Mouse (Mus musculus) embryonic facial prominence, embryonic 11.5 days (tissue): ENCODE measurements around the gene Klhl23. TPM values are rescaled to one million over a fixed set of nuclear protein-coding genes. Genes with fewer than 3 reads are reported as not detected.

ENCODE experiments used
- ATAC-seq: fragments of 200-750 bp; cut with Nextera tagmentation; replicated peaks from 2 replicates; pipeline ENCODE4 v1.8.0; 2017; ENCODE audit warnings: low read depth; ENCODE audit not compliant: insufficient number of reproducible peaks, low FRiP score, low TSS enrichment
- DNase-seq: peaks from one replicate; pipeline ENCODE4 v3.0.0-alpha.2; 2015; ENCODE audit warnings: low spot score
- H3K27ac ChIP-seq: fragments of 300-500 bp; sonication (generic); replicated peaks from 2 replicates; pipeline ENCODE4 v1.5.1; 2014; ENCODE audit warnings: mild to moderate bottlenecking, low read depth, low read length, control low read depth
- H3K27me3 ChIP-seq: fragments of 300-500 bp; sonication (generic); 2 replicates; pipeline ENCODE4 v1.6.1; 2014; ENCODE audit warnings: mild to moderate bottlenecking, low read length, moderate library complexity, mixed read lengths; ENCODE audit not compliant: control insufficient read depth, insufficient read depth
- H3K36me3 ChIP-seq: fragments of 300-500 bp; sonication (generic); replicated peaks from 2 replicates; pipeline ENCODE4 v1.6.1; 2014; ENCODE audit warnings: low read depth, mild to moderate bottlenecking, low read length, moderate library complexity, mixed read lengths; ENCODE audit not compliant: control insufficient read depth, insufficient read depth
- H3K4me1 ChIP-seq: fragments of 300-500 bp; sonication (generic); 2 replicates; pipeline ENCODE4 v1.6.1; 2014; ENCODE audit warnings: low read length, mixed read lengths; ENCODE audit not compliant: control insufficient read depth, insufficient read depth
- H3K4me2 ChIP-seq: fragments of 300-500 bp; sonication (generic); 2 replicates; pipeline ENCODE4 v1.6.1; 2014; ENCODE audit warnings: low read depth, mild to moderate bottlenecking, control low read depth, low read length, moderate library complexity
- H3K4me3 ChIP-seq: fragments of 300-500 bp; sonication (generic); 2 replicates; pipeline ENCODE4 v1.5.1; 2014; ENCODE audit warnings: low read depth, low read length, control low read depth
- H3K9ac ChIP-seq: fragments of 300-500 bp; sonication (generic); replicated peaks from 2 replicates; pipeline ENCODE4 v1.6.1; 2014; ENCODE audit warnings: mild to moderate bottlenecking, control low read depth, low read length
- H3K9me3 ChIP-seq: fragments of 300-500 bp; sonication (generic); replicated peaks from 2 replicates; pipeline ENCODE4 v1.6.1; 2016; ENCODE audit warnings: mild to moderate bottlenecking, low read length, inconsistent platforms, mixed read lengths; ENCODE audit not compliant: control insufficient read depth
- WGBS: fragments of 180-500 bp; shearing (Covaris S2); extraction: QIAGEN DNeasy Blood & Tissue Kit; methylation state at CpG from one replicate; pipeline ENCODE4 v1.1.7; 2014; 5-methylcytosine and 5-hydroxymethylcytosine counted together
- polyA plus RNA-seq: library from polyadenylated mRNA; unstranded; fragments of >200 nt; fragmentation: Nextera tagmentation; extraction: Ambion mirVana; gene quantifications from 2 replicates; pipeline ENCODE4 v1.2.1, GENCODE M21; 2014

Gene Klhl23
- polyA plus RNA-seq = 30.8 and 32.3 TPM in 2 replicates

GRCm38 (mm10) chr2:69821711-69822110 lies at the start of gene Klhl23:
Gene Klhl23, plus strand, starts transcription at chr2:69821944.
- no peaks in the 10 kb centered on the region; the same call in 1 of the 2 replicates for H3K36me3 ChIP-seq
- peak within 1 kb of the TSS; percentile 87 for H3K4me2 ChIP-seq
- H3K27ac ChIP-seq = peak within 1 kb of the TSS; percentile 89
- WGBS = 23% methylated on average over 8 of the region's 8 CpGs
- no peaks in the 10 kb centered on the region for H3K4me1 ChIP-seq
- DNase-seq (peak; percentile 35), ATAC-seq (no peak)
- no peaks in the 10 kb centered on the region for H3K9me3 ChIP-seq
- no peaks in the 10 kb centered on the region for H3K27me3 ChIP-seq
- H3K9ac ChIP-seq = peak within 1 kb of the TSS; percentile 97
- peak within 1 kb of the TSS; percentile 88 for H3K4me3 ChIP-seq

- ATAC-seq (no peak), DNase-seq (no peak)
- Histone ChIP-seq H3K4me1 (no peaks in the 10 kb centered on the region), H3K27me3 (no peaks in the 10 kb centered on the region), H3K4me3 (no peak overlapping the region), H3K4me2 (no peak overlapping the region), H3K27ac (no peak overlapping the region), H3K9ac (no peak overlapping the region), H3K36me3 (no peaks in the 10 kb centered on the region), H3K9me3 (no peaks in the 10 kb centered on the region)
- 94% methylated on average over 3 of the region's 3 CpGs for WGBS
Measured at GRCm38 (mm10) chr2:69773331-69773730, 48.4 kb upstream of the Klhl23 start.

GRCm38 (mm10) chr2:69777985-69778835 lies 43.5 kb upstream of the Klhl23 start:
- Histone ChIP-seq H3K9ac (no peak overlapping the region), H3K36me3 (no peaks in the 10 kb centered on the region), H3K27ac (no peak overlapping the region), H3K27me3 (no peaks in the 10 kb centered on the region), H3K4me3 (no peak overlapping the region), H3K9me3 (no peaks in the 10 kb centered on the region), H3K4me2 (no peak overlapping the region), H3K4me1 (no peaks in the 10 kb centered on the region)
- DNase-seq = no peak
- WGBS = 74% methylated on average over 7 of the region's 7 CpGs
- no peak for ATAC-seq

- H3K4me3 ChIP-seq = no peak overlapping the region
- no peaks in the 10 kb centered on the region for H3K36me3 ChIP-seq
- no peak overlapping the region for H3K27ac ChIP-seq
- H3K9ac ChIP-seq = no peak overlapping the region
- no peak overlapping the region for H3K4me2 ChIP-seq
- no peak for DNase-seq
- ATAC-seq = no peak
- WGBS = 44% methylated on average over 5 of the region's 5 CpGs
- no peaks in the 10 kb centered on the region for H3K9me3 ChIP-seq
- no peaks in the 10 kb centered on the region for H3K27me3 ChIP-seq
- no peaks in the 10 kb centered on the region for H3K4me1 ChIP-seq
Measured at GRCm38 (mm10) chr2:69778836-69779177, 42.9 kb upstream of the Klhl23 start.

- H3K27ac ChIP-seq = no peak overlapping the region
- H3K4me3 ChIP-seq = peak overlapping the region; percentile 56
- no peaks in the 10 kb centered on the region for H3K9me3 ChIP-seq
- no peaks in the 10 kb centered on the region for H3K4me1 ChIP-seq
- peak; percentile 39; the same call in 1 of the 2 replicates for ATAC-seq
- no peak for DNase-seq
- WGBS = 31% methylated on average over 9 of the region's 9 CpGs
- H3K4me2 ChIP-seq = peak overlapping the region; percentile 63
- H3K27me3 ChIP-seq = no peaks in the 10 kb centered on the region
- H3K36me3 ChIP-seq = no peaks in the 10 kb centered on the region
- H3K9ac ChIP-seq = peak overlapping the region; percentile 51
Measured at GRCm38 (mm10) chr2:69788974-69789373, 32.8 kb upstream of the Klhl23 start.

GRCm38 (mm10) chr2:69789429-69790069 lies 32.2 kb upstream of the Klhl23 start, which contains the start of the genes Ccdc173 and Phospho2:
Gene Ccdc173, minus strand, starts transcription at chr2:69789575.
Gene Phospho2, plus strand, starts transcription at chr2:69789623.
- peak within 1 kb of the TSS; percentile 54; the same call in 1 of the 2 replicates for H3K27ac ChIP-seq

GRCm38 (mm10) chr2:69790285-69790684 lies 31.5 kb upstream of the Klhl23 start:
- H3K36me3 ChIP-seq = no peaks in the 10 kb centered on the region
- ATAC-seq = no peak

More at GRCm38 (mm10) chr2:69789429-69790069, 32.2 kb upstream of the Klhl23 start, which contains the start of the genes Ccdc173 and Phospho2:
- DNase-seq (peak; percentile 99), ATAC-seq (peak; percentile 94)
- Histone ChIP-seq H3K36me3 (no peaks in the 10 kb centered on the region), H3K4me3 (peak within 1 kb of the TSS; percentile 56), H3K4me1 (no peaks in the 10 kb centered on the region), H3K9ac (peak within 1 kb of the TSS; percentile 70), H3K9me3 (no peaks in the 10 kb centered on the region), H3K27me3 (no peaks in the 10 kb centered on the region), H3K4me2 (peak within 1 kb of the TSS; percentile 63)
- WGBS = 1% methylated on average over 48 of the region's 48 CpGs

GRCm38 (mm10) chr2:69790722-69791121 lies 31.0 kb upstream of the Klhl23 start:
- Histone ChIP-seq H3K9me3 (no peaks in the 10 kb centered on the region), H3K27me3 (no peaks in the 10 kb centered on the region), H3K36me3 (no peaks in the 10 kb centered on the region; the same call in 1 of the 2 replicates), H3K9ac (no peak overlapping the region), H3K4me3 (no peak overlapping the region), H3K27ac (no peak overlapping the region), H3K4me1 (no peaks in the 10 kb centered on the region), H3K4me2 (no peak overlapping the region)
- DNase-seq (no peak), ATAC-seq (no peak)
- WGBS = 66% methylated on average over 4 of the region's 4 CpGs

More at GRCm38 (mm10) chr2:69790285-69790684, 31.5 kb upstream of the Klhl23 start:
- no peaks in the 10 kb centered on the region for H3K4me1 ChIP-seq
- no peak overlapping the region for H3K27ac ChIP-seq
- DNase-seq = peak; percentile 90
- H3K9ac ChIP-seq = no peak overlapping the region
- H3K4me2 ChIP-seq = peak overlapping the region; percentile 63
- H3K9me3 ChIP-seq = no peaks in the 10 kb centered on the region
- no peaks in the 10 kb centered on the region for H3K27me3 ChIP-seq
- 2% methylated on average over 10 of the region's 10 CpGs for WGBS
- H3K4me3 ChIP-seq = peak overlapping the region; percentile 56
